Mouse (Mus musculus) heart, postnatal 36 days (tissue): Measurements from ENCODE around the gene Crocc. TPM values are rescaled to one million over a fixed set of nuclear protein-coding genes. Genes with fewer than 3 reads are reported as not detected.

Experiments
- total RNA-seq, 2 experiments: library from RNA; stranded (reverse); gene quantifications; 2 replicates each; pipeline ENCODE4 v1.2.3; 2021

Gene Crocc
- total RNA-seq, 2 experiments from 2014 or later: 4.3 to 5.5 TPM

Other genes starting within 250 kb of the Crocc start
- under 1 TPM; 0.14 to 0.19 TPM for gene Padi3, start 249.9 kb downstream of the Crocc start, total RNA-seq
- not detected for gene Padi1, start 214.8 kb downstream of the Crocc start, total RNA-seq
- 1 to 10 TPM in 1 of 2 experiments, under 1 TPM in 1; 0.56 to 1.0 TPM for gene Padi2, start 154.2 kb downstream of the Crocc start, total RNA-seq
- 1,000 to 10,000 TPM; 1,261 to 1,268 TPM for gene Sdhb, start 99.3 kb downstream of the Crocc start, total RNA-seq
- gene Atp13a2, start 73.7 kb downstream of the Crocc start, total RNA-seq: 10 to 100 TPM; 16.5 to 17.3 TPM
- gene Mfap2, start 50.1 kb downstream of the Crocc start, total RNA-seq: 1 to 10 TPM; 4.0 to 4.3 TPM
- 10 to 100 TPM; 17.2 to 18.1 TPM for gene Necap2, start 17.8 kb upstream of the Crocc start, total RNA-seq
- gene Spata21, start 27.8 kb upstream of the Crocc start, total RNA-seq: not detected
- gene Szrd1, start 79.2 kb upstream of the Crocc start, total RNA-seq: 10 to 100 TPM; 91.0 to 93.7 TPM
- 10 to 100 TPM; 11.4 to 11.8 TPM for gene Fbxo42, start 87.4 kb upstream of the Crocc start, total RNA-seq
- 1 to 10 TPM in 1 of 2 experiments, under 1 TPM in 1; 0.80 to 1.1 TPM for gene Rsg1, start 153.4 kb upstream of the Crocc start, total RNA-seq
- 10 to 100 TPM; 22.2 to 39.7 TPM for gene Arhgef19, start 178.9 kb upstream of the Crocc start, total RNA-seq
- 1 to 10 TPM; 5.4 to 7.0 TPM for gene Epha2, start 240.7 kb upstream of the Crocc start, total RNA-seq